Mouse (Mus musculus): Measurements from ENCODE around the gene Depp1. TPM values are rescaled to one million over a fixed set of nuclear protein-coding genes. Genes with fewer than 3 reads are reported as not detected.

The Depp1 gene
- polyA plus RNA-seq, 1 experiment = 0.20 TPM

DNA sequence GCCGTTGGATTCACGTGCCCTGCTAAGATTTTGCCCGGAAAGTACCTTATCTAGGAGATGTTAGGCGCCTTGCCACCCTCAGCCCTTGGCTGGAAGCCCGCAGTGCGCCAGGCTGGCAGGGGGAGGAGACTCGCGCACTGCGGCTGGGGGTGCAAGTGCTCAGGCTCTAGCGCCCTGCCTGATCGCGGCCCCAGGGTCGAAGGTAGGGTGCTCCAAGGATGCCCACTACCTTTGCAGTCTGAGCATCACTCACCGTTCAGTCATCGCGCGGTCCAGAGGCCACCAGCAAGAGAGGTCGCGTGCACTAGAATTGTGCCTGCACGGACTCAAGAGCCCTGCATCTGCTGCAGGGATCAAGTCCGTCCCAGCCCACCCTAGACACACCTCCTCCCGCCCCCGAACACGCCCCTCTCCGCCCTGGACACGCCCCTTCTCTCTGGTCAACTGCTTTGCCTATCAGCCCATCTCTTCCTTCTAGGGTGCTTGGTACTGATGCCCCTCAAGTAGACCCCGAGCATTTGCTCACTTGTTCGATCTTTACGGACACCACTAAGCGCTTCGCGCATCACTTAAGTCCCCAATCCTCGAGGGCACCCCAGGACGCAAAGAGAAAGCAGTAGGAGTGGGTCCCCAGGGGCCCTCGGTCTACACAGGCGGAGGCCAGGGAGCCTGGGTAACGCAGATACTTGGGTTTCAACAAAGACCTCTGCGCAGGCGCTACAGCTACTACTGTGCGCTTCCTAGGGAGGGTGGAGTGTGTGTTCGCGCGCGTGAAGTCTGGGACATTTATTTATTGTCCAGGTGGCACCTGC is 23.3 kb downstream of the Depp1 start, which contains the start of gene Rassf4:
Gene Rassf4 (minus strand): TSS at position 482 of the 812 bp plus-strand sequence.
- H3K27ac ChIP-seq (ENCODE audit: control insufficient read depth, insufficient read depth, low read depth, low read length) = no peak within 1 kb of the TSS
- peak within 1 kb of the TSS; percentile 51 for H3K4me3 ChIP-seq (ENCODE audit: control insufficient read depth, low read depth, low read length)
- no peaks in the 10 kb centered on the region for H3K36me3 ChIP-seq (ENCODE audit: control insufficient read depth, insufficient read depth, low read length)
- peaks cover 16% of the 10 kb centered on the region for H3K4me1 ChIP-seq (ENCODE audit: control insufficient read depth, insufficient read depth, low read length)
- TF ChIP-seq CTCF (IDR thresholded peaks at IDR 0.05; ENCODE audit: control insufficient read depth, insufficient read depth, insufficient replicate concordance, low read depth, low read length) (no peak), POLR2A (IDR thresholded peaks at IDR 0.05; ENCODE audit: control insufficient read depth, low read depth, low read length) (peak; percentile 48; the same call in 1 of the 2 replicates)
- no peaks in the 10 kb centered on the region for H3K27me3 ChIP-seq (ENCODE audit: control insufficient read depth, insufficient read depth, low read length)

DNA sequence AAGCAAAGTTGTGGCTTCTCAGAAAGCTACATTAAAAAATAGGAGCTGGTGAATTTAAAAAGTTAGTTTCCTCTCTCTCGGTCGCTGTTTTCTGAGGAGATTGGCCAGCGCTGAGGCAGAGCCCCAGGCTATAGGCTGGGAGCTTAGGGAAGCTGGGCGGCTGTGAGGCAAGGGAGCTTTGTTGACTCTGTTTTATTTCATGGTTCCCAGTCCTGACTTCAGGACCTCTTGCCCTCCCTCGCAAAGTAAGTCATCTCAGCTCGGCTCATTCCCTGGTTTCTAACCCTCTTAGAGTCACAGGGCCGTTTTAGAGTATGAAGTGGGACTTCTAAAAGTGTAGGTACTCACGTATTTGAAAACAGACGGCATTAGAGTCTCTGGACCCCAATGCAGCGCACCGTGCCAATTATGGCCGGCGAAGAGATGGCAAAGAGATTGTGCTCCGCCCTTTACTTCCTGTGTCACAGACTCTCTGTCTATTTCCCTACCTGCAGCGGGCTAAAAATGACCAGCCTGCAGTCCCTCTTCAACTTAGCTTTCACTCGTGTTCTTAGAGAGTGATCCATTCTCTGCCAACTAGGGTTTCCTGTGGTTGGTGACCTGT is 24.0 kb downstream of the Depp1 start:
- Histone ChIP-seq H3K36me3 (ENCODE audit: control insufficient read depth, insufficient read depth, low read length) (no peaks in the 10 kb centered on the region), H3K4me3 (ENCODE audit: control insufficient read depth, low read depth, low read length) (peak overlapping the region; percentile 51; the same call in 1 of the 2 replicates), H3K27ac (ENCODE audit: control insufficient read depth, insufficient read depth, low read depth, low read length) (no peak overlapping the region), H3K4me1 (ENCODE audit: control insufficient read depth, insufficient read depth, low read length) (peaks cover 14% of the 10 kb centered on the region), H3K27me3 (ENCODE audit: control insufficient read depth, insufficient read depth, low read length) (no peaks in the 10 kb centered on the region)
- TF ChIP-seq POLR2A (IDR thresholded peaks at IDR 0.05; ENCODE audit: control insufficient read depth, low read depth, low read length) (no peak), CTCF (IDR thresholded peaks at IDR 0.05; ENCODE audit: control insufficient read depth, insufficient read depth, insufficient replicate concordance, low read depth, low read length) (no peak)

DNA sequence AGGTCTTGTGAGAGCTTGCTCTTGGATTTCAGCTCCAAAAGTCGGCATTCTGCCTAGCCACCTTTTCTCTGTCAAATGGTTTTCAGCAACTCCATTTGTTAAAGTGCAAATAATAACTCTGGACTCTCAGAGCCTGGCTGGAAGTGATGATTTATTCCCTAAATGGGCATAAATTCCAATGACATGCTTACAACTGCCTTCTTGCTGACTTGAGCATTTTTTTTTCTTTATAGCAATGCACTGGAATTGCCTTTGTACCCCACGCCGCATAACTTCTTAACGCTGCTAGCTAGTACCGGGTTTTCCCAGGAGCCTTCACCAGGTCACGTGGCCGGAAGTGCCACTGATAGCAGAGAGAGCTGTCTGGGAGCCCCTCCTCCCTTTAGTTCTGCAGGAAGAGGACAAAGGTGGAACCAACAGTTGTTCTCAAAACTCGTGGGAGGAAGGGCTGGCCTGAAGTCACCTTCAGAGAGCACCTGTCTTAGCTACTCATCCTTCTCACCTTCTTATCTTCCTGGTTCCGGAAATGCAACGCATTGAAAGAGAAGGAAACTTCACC is 26.0 kb downstream of the Depp1 start:
- H3K4me3 ChIP-seq (ENCODE audit: control insufficient read depth, low read depth, low read length) = peak overlapping the region; percentile 43
- H3K36me3 ChIP-seq (ENCODE audit: control insufficient read depth, insufficient read depth, low read length) = no peaks in the 10 kb centered on the region
- no peak overlapping the region for H3K27ac ChIP-seq (ENCODE audit: control insufficient read depth, insufficient read depth, low read depth, low read length)
- no peak for TF ChIP-seq POLR2A (IDR thresholded peaks at IDR 0.05; ENCODE audit: control insufficient read depth, low read depth, low read length)
- no peak for TF ChIP-seq CTCF (IDR thresholded peaks at IDR 0.05; ENCODE audit: control insufficient read depth, insufficient read depth, insufficient replicate concordance, low read depth, low read length)
- H3K4me1 ChIP-seq (ENCODE audit: control insufficient read depth, insufficient read depth, low read length) = peaks cover 14% of the 10 kb centered on the region
- no peaks in the 10 kb centered on the region for H3K27me3 ChIP-seq (ENCODE audit: control insufficient read depth, insufficient read depth, low read length)

- Histone ChIP-seq H3K27me3 (ENCODE audit: control insufficient read depth, insufficient read depth, low read length) (no peaks in the 10 kb centered on the region), H3K27ac (ENCODE audit: control insufficient read depth, insufficient read depth, low read depth, low read length) (no peak overlapping the region), H3K4me3 (ENCODE audit: control insufficient read depth, low read depth, low read length) (no peak overlapping the region), H3K4me1 (ENCODE audit: control insufficient read depth, insufficient read depth, low read length) (peaks cover 14% of the 10 kb centered on the region), H3K36me3 (ENCODE audit: control insufficient read depth, insufficient read depth, low read length) (no peaks in the 10 kb centered on the region)
- TF ChIP-seq CTCF (IDR thresholded peaks at IDR 0.05; ENCODE audit: control insufficient read depth, insufficient read depth, insufficient replicate concordance, low read depth, low read length) (no peak), POLR2A (IDR thresholded peaks at IDR 0.05; ENCODE audit: control insufficient read depth, low read depth, low read length) (no peak)
These were observed 26.9 kb downstream of the Depp1 start for GRCm38 (mm10) chr6:116677321-116677720.

DNA sequence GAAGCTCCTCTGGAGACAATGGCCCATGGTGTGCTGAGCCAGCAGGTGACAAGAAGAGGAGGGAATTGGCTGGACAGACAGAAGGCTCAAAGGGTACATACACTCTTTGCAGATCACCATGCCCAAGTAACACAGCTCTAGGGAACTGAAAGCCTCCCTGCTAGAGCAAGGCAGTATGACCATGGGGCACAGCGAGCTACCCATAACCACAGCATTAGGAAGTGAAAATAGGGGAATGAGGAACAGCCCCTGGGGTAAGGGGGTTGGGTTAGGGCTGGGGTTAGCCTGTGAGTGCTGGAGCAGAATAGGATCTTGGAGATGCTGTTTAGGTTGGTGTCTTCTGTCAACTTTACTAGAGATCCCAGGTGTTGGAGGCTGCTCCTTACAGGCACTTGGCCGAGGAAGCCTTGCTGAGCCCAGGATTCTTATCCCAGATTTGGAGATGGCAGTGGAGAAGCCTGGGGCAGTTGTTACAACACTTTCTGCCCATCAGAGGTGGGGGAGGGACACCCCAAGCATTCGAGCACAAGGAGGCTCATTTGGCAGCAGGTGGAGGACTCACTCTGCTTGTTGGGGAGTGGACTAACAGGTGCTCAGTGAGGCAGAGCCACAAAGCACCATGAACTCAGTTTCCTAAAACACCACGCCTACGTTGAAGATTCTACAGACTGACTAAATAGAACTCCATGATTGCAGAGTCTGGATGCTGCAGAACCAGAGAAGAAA is 29.3 kb downstream of the Depp1 start:
- Histone ChIP-seq H3K27ac (ENCODE audit: control insufficient read depth, insufficient read depth, low read depth, low read length) (no peak overlapping the region; the same call in 1 of the 2 replicates), H3K4me3 (ENCODE audit: control insufficient read depth, low read depth, low read length) (no peak overlapping the region), H3K4me1 (ENCODE audit: control insufficient read depth, insufficient read depth, low read length) (peaks cover 7% of the 10 kb centered on the region), H3K27me3 (ENCODE audit: control insufficient read depth, insufficient read depth, low read length) (no peaks in the 10 kb centered on the region), H3K36me3 (ENCODE audit: control insufficient read depth, insufficient read depth, low read length) (no peaks in the 10 kb centered on the region)
- TF ChIP-seq POLR2A (IDR thresholded peaks at IDR 0.05; ENCODE audit: control insufficient read depth, low read depth, low read length) (no peak), CTCF (IDR thresholded peaks at IDR 0.05; ENCODE audit: control insufficient read depth, insufficient read depth, insufficient replicate concordance, low read depth, low read length) (no peak)

DNA sequence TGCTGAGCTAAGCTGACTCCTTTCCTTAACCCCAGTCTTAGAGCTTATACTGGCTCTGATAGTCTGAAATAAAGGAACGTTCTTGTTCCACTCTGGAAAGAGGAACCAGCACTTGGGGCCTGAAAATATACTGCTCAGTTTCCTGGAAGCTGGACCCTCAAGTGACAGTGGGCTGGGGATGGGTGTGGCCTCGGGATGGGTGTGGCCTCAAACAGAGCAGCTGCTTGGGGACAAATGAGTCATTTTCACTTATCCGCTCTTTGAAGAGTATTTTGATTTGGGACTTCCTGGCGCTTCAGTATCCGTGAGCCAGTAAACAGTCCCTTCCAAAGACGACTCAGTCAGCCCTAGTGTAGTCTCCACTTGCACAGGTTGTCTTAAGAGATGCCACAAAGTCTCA is 31.9 kb downstream of the Depp1 start:
- Histone ChIP-seq H3K27ac (ENCODE audit: control insufficient read depth, insufficient read depth, low read depth, low read length) (no peak overlapping the region), H3K36me3 (ENCODE audit: control insufficient read depth, insufficient read depth, low read length) (no peaks in the 10 kb centered on the region), H3K27me3 (ENCODE audit: control insufficient read depth, insufficient read depth, low read length) (no peaks in the 10 kb centered on the region), H3K4me3 (ENCODE audit: control insufficient read depth, low read depth, low read length) (no peak overlapping the region), H3K4me1 (ENCODE audit: control insufficient read depth, insufficient read depth, low read length) (no peaks in the 10 kb centered on the region)
- no peak for TF ChIP-seq POLR2A (IDR thresholded peaks at IDR 0.05; ENCODE audit: control insufficient read depth, low read depth, low read length)
- no peak for TF ChIP-seq CTCF (IDR thresholded peaks at IDR 0.05; ENCODE audit: control insufficient read depth, insufficient read depth, insufficient replicate concordance, low read depth, low read length)

Data from testis, adult 2 months (tissue).